Mouse (Mus musculus): ENCODE measurements around the gene Pfn1. TPM values are rescaled to one million over a fixed set of nuclear protein-coding genes. Genes with fewer than 3 reads are reported as not detected.
A peak's percentile ranks its signal among the peaks of the same experiment; 100 is the strongest.

Gene Pfn1
- 578 and 686 TPM in 2 replicates for polyA plus RNA-seq (2014; fragmentation: Nextera tagmentation; extraction: Ambion mirVana)

DNA sequence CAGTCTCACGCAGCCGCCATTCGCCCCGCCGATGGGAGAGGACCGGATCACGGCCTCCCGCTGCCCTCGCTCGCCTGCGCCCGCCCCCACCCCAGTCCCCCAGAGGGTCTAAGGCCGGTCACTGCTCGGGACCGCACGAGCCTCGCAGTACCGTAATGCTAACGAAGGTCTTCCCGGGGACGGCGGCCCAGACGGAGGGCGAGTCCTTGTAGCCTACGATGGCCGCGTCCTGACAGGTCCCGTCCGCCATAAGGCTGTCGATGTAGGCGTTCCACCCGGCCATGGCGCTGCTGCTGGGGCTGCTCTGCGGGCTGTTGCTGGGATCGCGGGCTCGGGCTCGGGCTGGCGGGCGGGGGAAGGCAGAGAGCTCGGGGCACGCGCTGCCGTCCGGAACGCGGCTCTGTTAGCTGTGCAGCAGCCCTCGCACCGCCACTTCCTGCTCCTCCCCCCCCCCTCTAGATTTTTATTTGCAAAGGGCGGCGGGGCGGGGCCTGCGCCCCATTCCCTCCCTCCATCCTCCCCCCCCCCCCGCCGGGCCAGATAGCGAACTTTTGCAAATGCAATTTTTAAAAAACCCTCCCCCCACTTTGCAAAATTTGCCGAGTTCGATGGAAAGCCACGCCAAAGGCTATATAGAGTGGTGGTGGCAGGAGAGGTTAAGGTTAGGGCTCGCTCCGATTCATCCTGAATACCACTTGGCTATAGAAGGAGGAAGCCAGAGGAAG lies at the start of gene Pfn1:
Gene Pfn1 (minus strand): TSS at position 447 of the 725 bp plus-strand sequence.
- peaks cover 24% of the 10 kb centered on the region for H3K36me3 ChIP-seq (ENCODE audit: control insufficient read depth, insufficient read depth, low read length)
- peak within 1 kb of the TSS; percentile 95 for H3K9ac ChIP-seq (replicated peaks; ENCODE audit: low read depth, low read length)
- H3K4me3 ChIP-seq (ENCODE audit: low read depth, low read length) = peak within 1 kb of the TSS; percentile 98
- no peaks in the 10 kb centered on the region for H3K9me3 ChIP-seq (ENCODE audit: control insufficient read depth, low read length)
- peak within 1 kb of the TSS; percentile 96 for H3K27ac ChIP-seq (ENCODE audit: low read depth, low read length)
- H3K27me3 ChIP-seq (ENCODE audit: control insufficient read depth, insufficient read depth, low read length) = no peaks in the 10 kb centered on the region
- WGBS = under 1% methylated on average over 43 of the region's 61 CpGs
- H3K4me2 ChIP-seq (ENCODE audit: low read depth, low read length) = peak within 1 kb of the TSS; percentile 91
- H3K4me1 ChIP-seq (ENCODE audit: control insufficient read depth, insufficient read depth, low read length) = peaks cover 23% of the 10 kb centered on the region
- ATAC-seq (ENCODE audit: low read depth) = peak; percentile 54

DNA sequence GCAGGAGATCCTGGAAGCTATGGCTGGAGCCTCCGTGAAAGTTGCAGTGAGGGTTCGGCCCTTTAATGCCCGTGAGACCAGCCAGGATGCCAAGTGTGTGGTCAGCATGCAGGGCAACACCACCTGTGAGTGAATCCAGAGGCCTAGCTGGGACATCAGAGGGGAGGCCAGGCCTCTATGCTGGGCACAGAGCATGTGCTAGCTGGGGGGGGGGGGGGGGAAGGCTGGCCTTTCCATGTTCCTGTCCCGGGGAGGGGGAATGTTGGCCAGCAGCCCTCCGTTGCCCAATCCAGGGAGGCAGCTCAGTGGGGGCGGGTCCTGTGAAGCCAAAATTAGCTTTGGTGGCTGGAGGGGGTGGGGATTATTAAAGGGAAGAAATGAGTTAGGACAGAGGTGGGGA lies 48.3 kb upstream of the Pfn1 start:
- H3K4me1 ChIP-seq (ENCODE audit: control insufficient read depth, insufficient read depth, low read length) = peaks cover 10% of the 10 kb centered on the region
- no peaks in the 10 kb centered on the region for H3K9me3 ChIP-seq (ENCODE audit: control insufficient read depth, low read length)
- no peak overlapping the region for H3K4me3 ChIP-seq (ENCODE audit: low read depth, low read length)
- H3K4me2 ChIP-seq (ENCODE audit: low read depth, low read length) = no peak overlapping the region
- H3K27ac ChIP-seq (ENCODE audit: low read depth, low read length) = no peak overlapping the region
- no peak for ATAC-seq (ENCODE audit: low read depth)
- H3K9ac ChIP-seq (replicated peaks; ENCODE audit: low read depth, low read length) = 0 out of 2 replicates have a peak overlapping the region, but pooled peaks have one; percentile 7
- H3K27me3 ChIP-seq (ENCODE audit: control insufficient read depth, insufficient read depth, low read length) = 0 out of 2 replicates have a peak, but pooled peaks cover 2% of the 10 kb centered on the region
- 89% methylated on average over 6 of the region's 6 CpGs for WGBS
- H3K36me3 ChIP-seq (ENCODE audit: control insufficient read depth, insufficient read depth, low read length) = peaks cover 28% of the 10 kb centered on the region

DNA sequence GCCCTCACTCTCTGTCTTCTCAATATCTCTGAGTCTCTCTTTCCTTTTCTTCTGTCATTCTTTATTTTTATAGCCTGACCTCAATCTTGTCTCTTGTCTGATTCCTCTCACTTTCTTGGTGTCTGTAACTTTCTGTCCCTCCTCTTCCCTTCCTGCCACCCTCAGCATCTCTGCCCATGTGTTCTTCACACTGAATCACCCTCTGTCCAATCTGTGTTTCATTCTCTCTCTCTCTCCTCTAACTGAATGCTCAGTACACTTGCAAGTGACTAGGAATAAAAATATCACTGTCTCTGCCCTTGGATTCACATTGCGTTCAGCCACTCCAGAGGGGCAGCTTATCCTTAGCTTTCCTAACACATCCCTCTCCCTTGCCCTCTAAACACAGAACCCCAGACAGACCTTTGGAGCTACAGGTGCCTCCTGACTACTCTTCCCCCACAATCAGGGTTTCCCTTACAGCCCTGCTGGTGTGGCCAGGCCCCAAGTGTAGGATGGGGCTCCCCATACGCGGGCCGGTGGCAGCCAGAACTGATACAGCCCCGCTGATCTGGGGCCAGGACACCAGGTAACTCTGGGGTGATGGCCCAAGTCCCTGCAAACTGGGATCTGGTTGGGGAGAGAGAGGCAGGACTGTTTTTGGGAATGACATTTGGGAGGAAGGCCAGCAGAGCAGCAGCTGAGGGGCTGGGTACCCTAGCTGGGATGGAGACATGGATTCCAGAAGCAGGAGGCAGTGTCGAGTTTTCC lies 47.7 kb upstream of the Pfn1 start:
- H3K36me3 ChIP-seq (ENCODE audit: control insufficient read depth, insufficient read depth, low read length) = peaks cover 28% of the 10 kb centered on the region
- peak overlapping the region; percentile 69; the same call in 1 of the 2 replicates for H3K4me2 ChIP-seq (ENCODE audit: low read depth, low read length)
- WGBS = 87% methylated on average over 6 of the region's 6 CpGs
- peaks cover 10% of the 10 kb centered on the region for H3K4me1 ChIP-seq (ENCODE audit: control insufficient read depth, insufficient read depth, low read length)
- H3K9me3 ChIP-seq (ENCODE audit: control insufficient read depth, low read length) = no peaks in the 10 kb centered on the region
- H3K4me3 ChIP-seq (ENCODE audit: low read depth, low read length) = no peak overlapping the region; the same call in 1 of the 2 replicates
- H3K9ac ChIP-seq (replicated peaks; ENCODE audit: low read depth, low read length) = no peak overlapping the region
- no peak overlapping the region for H3K27ac ChIP-seq (ENCODE audit: low read depth, low read length)
- H3K27me3 ChIP-seq (ENCODE audit: control insufficient read depth, insufficient read depth, low read length) = 0 out of 2 replicates have a peak, but pooled peaks cover 2% of the 10 kb centered on the region
- ATAC-seq (ENCODE audit: low read depth) = no peak

DNA sequence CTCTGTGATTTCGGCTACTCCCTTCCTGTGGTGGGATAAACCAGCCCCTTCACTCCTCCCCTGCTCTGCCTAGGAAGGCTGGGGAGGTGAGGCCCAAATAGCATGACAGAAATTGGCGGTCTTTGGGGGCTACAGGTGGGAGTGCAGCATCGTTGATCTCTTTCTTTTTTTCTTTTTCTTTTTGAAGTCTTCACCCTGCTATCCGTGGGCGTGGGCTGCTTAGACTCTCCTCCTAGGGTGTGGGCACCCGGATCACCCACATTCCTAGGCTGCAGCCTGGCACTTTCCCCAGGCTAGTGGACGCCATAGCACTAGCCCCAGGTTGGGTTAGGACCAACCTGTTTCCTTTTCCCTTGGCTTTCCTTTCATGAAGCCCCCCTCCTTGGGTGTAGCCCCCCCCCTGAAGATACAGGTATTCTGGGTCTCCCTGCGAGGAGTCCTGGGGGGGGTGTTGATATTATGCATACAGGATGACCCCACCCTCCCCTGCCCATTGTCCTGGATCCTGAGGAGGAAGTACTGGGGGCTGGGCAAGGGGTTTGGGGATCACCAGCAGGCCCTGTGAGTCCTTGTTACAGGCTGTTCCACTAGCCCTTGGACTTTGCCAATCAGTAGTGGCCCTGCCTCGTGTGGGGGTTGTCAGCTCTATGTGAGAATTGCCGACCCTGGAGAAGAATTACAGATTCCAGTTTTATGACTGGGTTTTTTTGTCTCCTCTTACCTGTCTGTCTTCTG lies 46.9 kb upstream of the Pfn1 start:
- Histone ChIP-seq H3K4me2 (ENCODE audit: low read depth, low read length) (peak overlapping the region; percentile 69), H3K9me3 (ENCODE audit: control insufficient read depth, low read length) (no peaks in the 10 kb centered on the region), H3K27me3 (ENCODE audit: control insufficient read depth, insufficient read depth, low read length) (0 out of 2 replicates have a peak, but pooled peaks cover 2% of the 10 kb centered on the region), H3K9ac (replicated peaks; ENCODE audit: low read depth, low read length) (peak overlapping the region; percentile 72), H3K4me1 (ENCODE audit: control insufficient read depth, insufficient read depth, low read length) (peaks cover 10% of the 10 kb centered on the region), H3K36me3 (ENCODE audit: control insufficient read depth, insufficient read depth, low read length) (peaks cover 20% of the 10 kb centered on the region), H3K4me3 (ENCODE audit: low read depth, low read length) (peak overlapping the region; percentile 94), H3K27ac (ENCODE audit: low read depth, low read length) (no peak overlapping the region)
- WGBS = 8% methylated on average over 10 of the region's 10 CpGs
- ATAC-seq (ENCODE audit: low read depth) = no peak

DNA sequence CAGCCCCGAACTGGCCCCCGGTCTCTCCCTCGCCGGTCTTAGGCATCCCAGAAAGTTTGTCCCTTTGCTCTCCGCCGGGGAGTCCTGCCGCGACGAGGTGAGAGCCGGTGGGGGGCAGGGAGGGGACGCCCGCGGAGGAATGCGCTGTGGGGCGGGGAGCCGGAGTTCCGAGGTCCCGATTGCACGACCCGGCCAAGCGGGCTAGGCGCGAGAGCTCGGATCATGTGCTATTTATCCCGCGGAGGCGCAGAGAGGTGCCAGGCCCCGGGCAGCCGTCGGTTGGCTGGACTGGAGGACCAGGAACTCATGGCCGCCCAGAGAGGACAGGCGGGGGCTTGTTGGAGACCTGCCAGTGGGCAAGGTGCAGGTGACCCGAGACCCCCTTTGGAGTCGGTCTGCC lies 46.2 kb upstream of the Pfn1 start:
- under 1% methylated on average over 33 of the region's 34 CpGs for WGBS
- H3K9ac ChIP-seq (replicated peaks; ENCODE audit: low read depth, low read length) = peak overlapping the region; percentile 72
- peaks cover 10% of the 10 kb centered on the region for H3K4me1 ChIP-seq (ENCODE audit: control insufficient read depth, insufficient read depth, low read length)
- 0 out of 2 replicates have a peak, but pooled peaks cover 2% of the 10 kb centered on the region for H3K27me3 ChIP-seq (ENCODE audit: control insufficient read depth, insufficient read depth, low read length)
- H3K36me3 ChIP-seq (ENCODE audit: control insufficient read depth, insufficient read depth, low read length) = peaks cover 13% of the 10 kb centered on the region; the same call in 1 of the 2 replicates
- peak overlapping the region; percentile 94 for H3K4me3 ChIP-seq (ENCODE audit: low read depth, low read length)
- peak; percentile 52 for ATAC-seq (ENCODE audit: low read depth)
- no peaks in the 10 kb centered on the region for H3K9me3 ChIP-seq (ENCODE audit: control insufficient read depth, low read length)
- H3K27ac ChIP-seq (ENCODE audit: low read depth, low read length) = peak overlapping the region; percentile 86; the same call in 1 of the 2 replicates
- peak overlapping the region; percentile 69 for H3K4me2 ChIP-seq (ENCODE audit: low read depth, low read length)

DNA sequence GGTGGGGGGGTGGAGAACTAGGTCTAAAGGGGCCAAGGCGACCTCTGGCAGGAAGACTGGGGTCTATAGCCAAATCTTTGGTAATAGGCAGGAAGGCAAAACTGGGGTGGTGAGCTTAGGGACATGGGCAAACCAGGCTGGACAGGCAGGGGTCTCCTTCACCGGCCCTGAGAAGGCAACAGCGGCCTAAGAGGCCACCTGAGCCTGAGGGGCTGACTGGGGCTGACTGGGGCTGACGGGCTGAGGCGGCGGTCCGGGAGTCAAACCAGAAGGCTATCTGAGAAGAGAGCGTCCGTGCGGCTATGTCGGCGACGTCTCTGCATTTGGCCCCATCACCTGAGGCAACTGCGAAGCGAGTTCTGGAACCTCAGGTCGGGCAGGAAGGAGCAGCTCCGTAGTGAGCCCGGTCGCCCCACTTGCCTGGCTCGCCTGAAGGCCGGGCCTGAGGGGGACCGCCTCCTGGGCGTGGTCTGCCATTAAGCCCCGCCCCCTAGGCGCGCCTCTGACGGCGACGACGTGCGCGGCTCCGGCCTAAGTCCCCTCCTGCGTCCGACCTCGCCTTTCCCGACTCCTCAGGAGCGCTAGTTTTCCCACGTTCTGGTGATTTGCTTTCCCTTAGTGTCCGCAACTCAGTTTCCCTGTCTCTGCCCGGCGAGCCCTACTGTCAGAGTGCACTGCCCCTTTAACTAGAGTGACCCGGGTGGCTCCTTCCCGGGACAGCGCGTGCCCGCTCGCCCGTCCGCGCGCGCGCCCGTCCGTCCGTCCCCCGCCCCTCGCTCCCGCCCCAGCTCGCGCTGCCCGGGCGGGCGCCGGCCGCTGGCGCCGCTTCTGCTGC lies 45.5 kb upstream of the Pfn1 start, which contains the start of the genes Inca1 and Kif1c:
Gene Inca1 (minus strand): TSS at position 434 of the 835 bp plus-strand sequence.
Gene Kif1c (plus strand): TSS at position 827 of the 835 bp plus-strand sequence.
- Histone ChIP-seq H3K4me3 (ENCODE audit: low read depth, low read length) (peak within 1 kb of the TSS; percentile 94), H3K27ac (ENCODE audit: low read depth, low read length) (peak within 1 kb of the TSS; percentile 86), H3K4me2 (ENCODE audit: low read depth, low read length) (peak within 1 kb of the TSS; percentile 69), H3K4me1 (ENCODE audit: control insufficient read depth, insufficient read depth, low read length) (peaks cover 10% of the 10 kb centered on the region), H3K27me3 (ENCODE audit: control insufficient read depth, insufficient read depth, low read length) (0 out of 2 replicates have a peak, but pooled peaks cover 2% of the 10 kb centered on the region), H3K9ac (replicated peaks; ENCODE audit: low read depth, low read length) (peak within 1 kb of the TSS; percentile 72), H3K9me3 (ENCODE audit: control insufficient read depth, low read length) (no peaks in the 10 kb centered on the region), H3K36me3 (ENCODE audit: control insufficient read depth, insufficient read depth, low read length) (peaks cover 6% of the 10 kb centered on the region; the same call in 1 of the 2 replicates)
- 1% methylated on average over 64 of the region's 69 CpGs for WGBS
- ATAC-seq (ENCODE audit: low read depth) = peak; percentile 96

DNA sequence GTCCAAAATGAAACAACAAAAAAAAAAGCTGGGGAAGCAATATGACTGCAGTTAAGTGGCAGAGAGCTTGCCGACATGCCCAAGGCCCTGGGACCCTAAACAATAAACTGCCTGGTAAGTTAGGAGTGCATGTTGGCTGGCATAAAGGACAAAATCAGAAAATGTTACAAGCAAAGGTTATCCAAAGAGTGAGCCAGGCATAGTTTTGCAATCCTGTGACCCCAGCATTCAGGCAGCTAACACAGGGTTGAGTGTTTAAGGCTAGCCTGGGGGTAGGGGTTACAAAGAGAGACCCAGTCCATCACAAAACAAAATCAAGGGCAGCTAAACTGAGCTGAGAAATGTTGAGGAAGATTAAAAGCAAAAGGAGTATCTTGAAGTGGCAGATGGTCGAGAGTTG lies 44.6 kb upstream of the Pfn1 start:
- peaks cover 10% of the 10 kb centered on the region for H3K4me1 ChIP-seq (ENCODE audit: control insufficient read depth, insufficient read depth, low read length)
- H3K36me3 ChIP-seq (ENCODE audit: control insufficient read depth, insufficient read depth, low read length) = no peaks in the 10 kb centered on the region
- no peak overlapping the region for H3K27ac ChIP-seq (ENCODE audit: low read depth, low read length)
- H3K9me3 ChIP-seq (ENCODE audit: control insufficient read depth, low read length) = no peaks in the 10 kb centered on the region
- no peak overlapping the region for H3K9ac ChIP-seq (replicated peaks; ENCODE audit: low read depth, low read length)
- no peak overlapping the region for H3K4me3 ChIP-seq (ENCODE audit: low read depth, low read length)
- 74% methylated on average over 2 of the region's 2 CpGs for WGBS
- no peak for ATAC-seq (ENCODE audit: low read depth)
- H3K27me3 ChIP-seq (ENCODE audit: control insufficient read depth, insufficient read depth, low read length) = 0 out of 2 replicates have a peak, but pooled peaks cover 2% of the 10 kb centered on the region
- no peak overlapping the region for H3K4me2 ChIP-seq (ENCODE audit: low read depth, low read length)

DNA sequence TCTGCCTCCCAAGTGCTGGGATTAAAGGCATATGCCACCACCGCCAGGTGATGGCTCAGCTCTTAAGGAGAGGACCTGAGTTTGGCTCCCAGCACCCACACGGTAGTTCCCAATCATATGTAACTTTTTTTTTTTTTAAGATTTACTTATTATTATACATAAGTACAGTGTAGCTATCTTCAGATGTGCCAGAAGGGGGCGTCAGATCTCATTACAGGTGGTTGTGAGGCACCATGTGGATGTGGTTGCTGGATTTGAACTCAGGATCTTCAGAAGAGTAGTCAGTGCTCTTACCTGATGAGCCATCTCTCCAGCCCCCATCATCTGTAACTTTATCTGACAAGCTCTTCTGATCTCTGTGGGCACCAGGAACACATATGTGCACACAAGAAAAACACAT lies 42.9 kb upstream of the Pfn1 start:
- no peak overlapping the region for H3K4me2 ChIP-seq (ENCODE audit: low read depth, low read length)
- no peak overlapping the region for H3K9ac ChIP-seq (replicated peaks; ENCODE audit: low read depth, low read length)
- no peak for ATAC-seq (ENCODE audit: low read depth)
- 74% methylated on average over 3 of the region's 3 CpGs for WGBS
- H3K27ac ChIP-seq (ENCODE audit: low read depth, low read length) = no peak overlapping the region
- no peak overlapping the region for H3K4me3 ChIP-seq (ENCODE audit: low read depth, low read length)
- peaks cover 10% of the 10 kb centered on the region for H3K4me1 ChIP-seq (ENCODE audit: control insufficient read depth, insufficient read depth, low read length)
- no peaks in the 10 kb centered on the region for H3K9me3 ChIP-seq (ENCODE audit: control insufficient read depth, low read length)
- H3K27me3 ChIP-seq (ENCODE audit: control insufficient read depth, insufficient read depth, low read length) = 0 out of 2 replicates have a peak, but pooled peaks cover 2% of the 10 kb centered on the region
- no peaks in the 10 kb centered on the region for H3K36me3 ChIP-seq (ENCODE audit: control insufficient read depth, insufficient read depth, low read length)
